Mouse (Mus musculus): Measurements from ENCODE around the gene Rab5c.
A peak's percentile ranks its signal among the peaks of the same experiment; 100 is the strongest.

Rab5c gene

GRCm38 (mm10) chr11:100719893-100720292 is 18.1 kb downstream of the Rab5c start:
- DNase-seq, result no peak

GRCm38 (mm10) chr11:100719312-100719711 is 18.7 kb downstream of the Rab5c start:
- DNase-seq, result no peak

- no peak for DNase-seq
Measured at GRCm38 (mm10) chr11:100718866-100719265, 19.1 kb downstream of the Rab5c start.

GRCm38 (mm10) chr11:100718462-100718861 is 19.6 kb downstream of the Rab5c start:
- no peak for DNase-seq

- no peak for DNase-seq
Measured at GRCm38 (mm10) chr11:100716649-100717048, 21.4 kb downstream of the Rab5c start.

- no peak for DNase-seq
Measured at GRCm38 (mm10) chr11:100714948-100715347, 23.1 kb downstream of the Rab5c start.

- DNase-seq, result peak; percentile 47 to 74
Measured at GRCm38 (mm10) chr11:100714534-100714915, 23.5 kb downstream of the Rab5c start.

- DNase-seq, result peak; percentile 71 to 82
Measured at GRCm38 (mm10) chr11:100713735-100714533, 24.1 kb downstream of the Rab5c start, which contains the start of gene Hspb9. Gene Hspb9 (plus strand): TSS chr11:100713850.

GRCm38 (mm10) chr11:100713174-100713573 is 24.8 kb downstream of the Rab5c start:
- no peak for DNase-seq

GRCm38 (mm10) chr11:100711783-100712615 is 26.0 kb downstream of the Rab5c start, which contains the start of gene Kat2a:
Gene Kat2a (minus strand): TSS chr11:100712465.
- DNase-seq, result peak; percentile 64 to 77

- no peak for DNase-seq
Measured at GRCm38 (mm10) chr11:100710977-100711376, 27.0 kb downstream of the Rab5c start.

- no peak for DNase-seq
Measured at GRCm38 (mm10) chr11:100710528-100710927, 27.5 kb downstream of the Rab5c start.

GRCm38 (mm10) chr11:100709201-100709810 is 28.7 kb downstream of the Rab5c start:
- no peak for DNase-seq

GRCm38 (mm10) chr11:100705095-100705747 is 32.8 kb downstream of the Rab5c start:
- DNase-seq, result no peak

- DNase-seq, result no peak
Measured at GRCm38 (mm10) chr11:100703851-100704531, 34.0 kb downstream of the Rab5c start, which contains the start of gene Dhx58. Gene Dhx58 (minus strand): TSS chr11:100704271.

GRCm38 (mm10) chr11:100703366-100703765 is 34.6 kb downstream of the Rab5c start:
- DNase-seq, result no peak

- no peak for DNase-seq
Measured at GRCm38 (mm10) chr11:100702906-100703305, 35.1 kb downstream of the Rab5c start.

- peak in 1 of 2 experiments; percentile 63 for DNase-seq
Measured at GRCm38 (mm10) chr11:100702081-100702851, 35.7 kb downstream of the Rab5c start.

- DNase-seq, result peak; percentile 62 to 66
Measured at GRCm38 (mm10) chr11:100701301-100701700, 36.7 kb downstream of the Rab5c start.

- no peak for DNase-seq
Measured at GRCm38 (mm10) chr11:100700710-100701109, 37.3 kb downstream of the Rab5c start.

- no peak for DNase-seq
Measured at GRCm38 (mm10) chr11:100697921-100698320, 40.1 kb downstream of the Rab5c start.

All from spleen, adult 18-20 months (tissue).